Mouse (Mus musculus) cerebellum, postnatal 25 days (tissue): ENCODE results near the gene Cct2.

Source experiments
- DNase-seq, 2 experiments: peaks; one replicate each; pipeline ENCODE4 v3.0.0; 2021; ENCODE audit warnings: mixed read lengths in 2 of 2

Cct2 gene

GRCm38 (mm10) chr10:117063254-117064021 lies at the start of gene Cct2:
Cct2 (minus strand) TSS chr10:117063814.
- peak; percentile 92 to 97 for DNase-seq

GRCm38 (mm10) chr10:117112545-117112944 lies 48.9 kb upstream of the Cct2 start:
- DNase-seq = no peak

- DNase-seq = no peak
Measured at GRCm38 (mm10) chr10:117111455-117111854, 47.8 kb upstream of the Cct2 start.

GRCm38 (mm10) chr10:117110271-117110670 lies 46.7 kb upstream of the Cct2 start:
- no peak for DNase-seq

- DNase-seq = no peak
Measured at GRCm38 (mm10) chr10:117106686-117107085, 43.1 kb upstream of the Cct2 start.

- no peak for DNase-seq
Measured at GRCm38 (mm10) chr10:117106244-117106643, 42.6 kb upstream of the Cct2 start.

GRCm38 (mm10) chr10:117105015-117105414 lies 41.4 kb upstream of the Cct2 start:
- DNase-seq = no peak

- DNase-seq = no peak
Measured at GRCm38 (mm10) chr10:117103854-117104598, 40.4 kb upstream of the Cct2 start.

- DNase-seq = no peak
Measured at GRCm38 (mm10) chr10:117100175-117100574, 36.6 kb upstream of the Cct2 start.

GRCm38 (mm10) chr10:117097116-117097698 lies 33.6 kb upstream of the Cct2 start:
- no peak for DNase-seq

GRCm38 (mm10) chr10:117096096-117096495 lies 32.5 kb upstream of the Cct2 start:
- no peak for DNase-seq

- peak; percentile 34 to 35 for DNase-seq
Measured at GRCm38 (mm10) chr10:117094504-117095329, 31.1 kb upstream of the Cct2 start.

GRCm38 (mm10) chr10:117089628-117090027 lies 26.0 kb upstream of the Cct2 start:
- DNase-seq = no peak

GRCm38 (mm10) chr10:117081914-117082359 lies 18.3 kb upstream of the Cct2 start:
- no peak for DNase-seq

GRCm38 (mm10) chr10:117081326-117081725 lies 17.7 kb upstream of the Cct2 start:
- no peak for DNase-seq

- peak; percentile 29 to 50 for DNase-seq
Measured at GRCm38 (mm10) chr10:117078284-117078683, 14.7 kb upstream of the Cct2 start.

- no peak for DNase-seq
Measured at GRCm38 (mm10) chr10:117073176-117073575, 9.6 kb upstream of the Cct2 start.

GRCm38 (mm10) chr10:117072191-117072888 lies 8.7 kb upstream of the Cct2 start:
- no peak for DNase-seq

GRCm38 (mm10) chr10:117069109-117069508 lies 5.5 kb upstream of the Cct2 start:
- DNase-seq = no peak

- DNase-seq = peak in 1 of 2 experiments; percentile 15
Measured at GRCm38 (mm10) chr10:117064076-117064475, 462 bp upstream of the Cct2 start.

GRCm38 (mm10) chr10:117062894-117063253 lies 740 bp downstream of the Cct2 start:
- DNase-seq = no peak

GRCm38 (mm10) chr10:117055668-117056067 lies 7.9 kb downstream of the Cct2 start:
- no peak for DNase-seq
